Mouse (Mus musculus) liver, embryonic 11.5 days (tissue): ENCODE results near the gene Ppp6r1. TPM values are rescaled to one million over a fixed set of nuclear protein-coding genes. Genes with fewer than 3 reads are reported as not detected.
A peak's percentile ranks its signal among the peaks of the same experiment; 100 is the strongest.

Source experiments
- ATAC-seq: fragments of 200-750 bp; cut with Nextera tagmentation; replicated peaks from 2 replicates; pipeline ENCODE4 v1.8.0; 2017; ENCODE audit warnings: moderate number of reproducible peaks, mild to moderate bottlenecking, moderate TSS enrichment, moderate library complexity; ENCODE audit not compliant: low FRiP score
- DNase-seq: peaks from one replicate; pipeline ENCODE4 v3.0.0-alpha.2; 2017; ENCODE audit warnings: low spot score
- H3K27ac ChIP-seq: fragments of 300-500 bp; sonication (generic); 2 replicates; pipeline ENCODE4 v1.5.1; 2014; ENCODE audit warnings: mild to moderate bottlenecking, low read depth, low read length, control low read depth
- H3K27me3 ChIP-seq: fragments of 300-500 bp; sonication (generic); replicated peaks from 2 replicates; pipeline ENCODE4 v1.6.1; 2014; ENCODE audit warnings: low read length, mixed read lengths; ENCODE audit not compliant: control insufficient read depth, insufficient read depth
- H3K36me3 ChIP-seq: fragments of 300-500 bp; sonication (generic); 2 replicates; pipeline ENCODE4 v1.6.1; 2014; ENCODE audit warnings: mild to moderate bottlenecking, low read length, moderate library complexity, mixed read lengths; ENCODE audit not compliant: control insufficient read depth, insufficient read depth
- H3K4me1 ChIP-seq: fragments of 300-500 bp; sonication (generic); replicated peaks from 2 replicates; pipeline ENCODE4 v1.6.1; 2014; ENCODE audit warnings: low read length, mixed read lengths; ENCODE audit not compliant: control insufficient read depth, insufficient read depth
- H3K4me2 ChIP-seq: fragments of 300-500 bp; sonication (generic); 2 replicates; pipeline ENCODE4 v1.6.1; 2014; ENCODE audit warnings: mild to moderate bottlenecking, control low read depth, moderate library complexity
- H3K4me3 ChIP-seq: fragments of 300-500 bp; sonication (generic); 2 replicates; pipeline ENCODE4 v1.5.1; 2014; ENCODE audit warnings: low read depth, low read length, control low read depth
- H3K9ac ChIP-seq: fragments of 300-500 bp; sonication (generic); 2 replicates; pipeline ENCODE4 v1.6.1; 2014; ENCODE audit warnings: low read depth, low read length, control low read depth
- H3K9me3 ChIP-seq: fragments of 300-500 bp; sonication (generic); 2 replicates; pipeline ENCODE4 v1.6.1; 2016; ENCODE audit warnings: low read length, inconsistent platforms, mixed read lengths; ENCODE audit not compliant: control insufficient read depth
- WGBS: fragments of 180-500 bp; shearing (Covaris S2); extraction: QIAGEN DNeasy Blood & Tissue Kit; methylation state at CpG from one replicate; pipeline ENCODE4 v1.1.7; 2014; 5-methylcytosine and 5-hydroxymethylcytosine counted together
- polyA plus RNA-seq: library from polyadenylated mRNA; unstranded; fragments of >200 nt; fragmentation: Nextera tagmentation; extraction: Ambion mirVana; gene quantifications from 2 replicates; pipeline ENCODE4 v1.2.1, GENCODE M21; 2014

Ppp6r1 gene
- polyA plus RNA-seq, 1 experiment from 2014 or later = 6.6 TPM

GRCm38 (mm10) chr7:4663742-4664141 lies 4.9 kb upstream of the Ppp6r1 start:
- H3K9me3 ChIP-seq = no peaks in the 10 kb centered on the region
- H3K4me2 ChIP-seq = no peak overlapping the region
- WGBS = 87% methylated on average over 2 of the region's 2 CpGs
- H3K36me3 ChIP-seq = peaks cover 36% of the 10 kb centered on the region
- DNase-seq (no peak), ATAC-seq (no peak)
- H3K27me3 ChIP-seq = no peaks in the 10 kb centered on the region
- no peak overlapping the region for H3K27ac ChIP-seq
- H3K9ac ChIP-seq = no peak overlapping the region
- H3K4me3 ChIP-seq = no peak overlapping the region
- H3K4me1 ChIP-seq = no peaks in the 10 kb centered on the region

- no peaks in the 10 kb centered on the region for H3K27me3 ChIP-seq
- DNase-seq = no peak
- no peak overlapping the region for H3K27ac ChIP-seq
- H3K4me1 ChIP-seq = no peaks in the 10 kb centered on the region
- no peaks in the 10 kb centered on the region for H3K9me3 ChIP-seq
- no peak overlapping the region for H3K4me2 ChIP-seq
- no peak overlapping the region for H3K9ac ChIP-seq
- 77% methylated on average over 8 of the region's 8 CpGs for WGBS
- H3K4me3 ChIP-seq = no peak overlapping the region
- ATAC-seq = no peak
- H3K36me3 ChIP-seq = peaks cover 31% of the 10 kb centered on the region
These were observed 4.4 kb upstream of the Ppp6r1 start for GRCm38 (mm10) chr7:4663179-4663578.

- H3K4me2 ChIP-seq = peak overlapping the region; percentile 89
- H3K4me1 ChIP-seq = peaks cover 21% of the 10 kb centered on the region
- ATAC-seq = no peak
- peak overlapping the region; percentile 94 for H3K27ac ChIP-seq
- DNase-seq = no peak
- no peaks in the 10 kb centered on the region for H3K27me3 ChIP-seq
- H3K36me3 ChIP-seq = peaks cover 16% of the 10 kb centered on the region
- WGBS = 73% methylated on average over 3 of the region's 3 CpGs
- peak overlapping the region; percentile 98; the same call in 1 of the 2 replicates for H3K9ac ChIP-seq
- peak overlapping the region; percentile 91 for H3K4me3 ChIP-seq
- H3K9me3 ChIP-seq = no peaks in the 10 kb centered on the region
These were observed 1.2 kb upstream of the Ppp6r1 start for GRCm38 (mm10) chr7:4659911-4660443.

- peak overlapping the region; percentile 91 for H3K4me3 ChIP-seq
- peak overlapping the region; percentile 94 for H3K27ac ChIP-seq
- no peak for DNase-seq
- peaks cover 8% of the 10 kb centered on the region; the same call in 1 of the 2 replicates for H3K36me3 ChIP-seq
- no peaks in the 10 kb centered on the region for H3K9me3 ChIP-seq
- H3K27me3 ChIP-seq = no peaks in the 10 kb centered on the region
- H3K4me1 ChIP-seq = peaks cover 37% of the 10 kb centered on the region
- H3K9ac ChIP-seq = peak overlapping the region; percentile 98
- H3K4me2 ChIP-seq = peak overlapping the region; percentile 89
- WGBS = under 1% methylated on average over 73 of the region's 78 CpGs
- peak; percentile 51 for ATAC-seq
These were observed 501 bp downstream of the Ppp6r1 start for GRCm38 (mm10) chr7:4658128-4658907.

DNA sequence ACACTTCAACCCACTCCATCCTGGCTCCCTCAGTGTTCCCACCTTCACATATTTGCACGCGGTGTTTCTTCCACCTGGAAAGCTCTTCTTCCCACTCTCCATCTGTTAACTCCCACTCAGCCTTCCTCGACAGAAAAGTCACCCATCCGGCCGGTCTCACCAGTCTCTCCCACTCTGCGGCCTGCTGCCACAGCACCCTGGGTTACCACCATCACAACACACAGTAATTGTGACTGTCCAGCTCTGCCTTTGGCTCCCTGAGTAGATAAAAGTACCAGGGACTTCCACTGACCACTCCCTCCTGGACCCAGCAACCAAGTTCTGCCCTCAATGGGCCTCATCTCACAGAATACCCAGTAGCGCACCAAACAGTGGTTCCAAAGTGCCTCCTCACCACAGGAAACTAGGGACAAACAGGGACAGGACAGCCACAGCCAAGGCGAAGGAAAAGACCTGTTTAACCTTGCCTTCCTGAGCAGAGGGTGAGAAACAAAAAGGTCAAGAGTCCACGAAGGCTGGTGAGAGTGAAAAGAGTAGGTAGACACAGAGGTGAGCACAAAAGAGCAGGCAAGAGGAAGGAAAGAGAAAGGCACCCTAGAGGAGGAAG lies 1.2 kb downstream of the Ppp6r1 start:
- ATAC-seq = no peak
- 38% methylated on average over 9 of the region's 9 CpGs for WGBS
- Histone ChIP-seq H3K4me2 (peak overlapping the region; percentile 89), H3K9me3 (no peaks in the 10 kb centered on the region), H3K4me3 (peak overlapping the region; percentile 91), H3K27ac (peak overlapping the region; percentile 94), H3K4me1 (peaks cover 40% of the 10 kb centered on the region), H3K9ac (peak overlapping the region; percentile 98), H3K36me3 (0 out of 2 replicates have a peak, but pooled peaks cover 6% of the 10 kb centered on the region), H3K27me3 (no peaks in the 10 kb centered on the region)
- DNase-seq = no peak

GRCm38 (mm10) chr7:4656818-4657217 lies 2.0 kb downstream of the Ppp6r1 start:
- H3K27ac ChIP-seq = no peak overlapping the region
- peaks cover 45% of the 10 kb centered on the region for H3K4me1 ChIP-seq
- DNase-seq (no peak), ATAC-seq (no peak)
- 0 out of 2 replicates have a peak, but pooled peaks cover 4% of the 10 kb centered on the region for H3K36me3 ChIP-seq
- peak overlapping the region; percentile 98; the same call in 1 of the 2 replicates for H3K9ac ChIP-seq
- WGBS = 53% methylated on average over 1 of the region's 1 CpGs
- H3K4me3 ChIP-seq = peak overlapping the region; percentile 91
- no peaks in the 10 kb centered on the region for H3K9me3 ChIP-seq
- H3K27me3 ChIP-seq = no peaks in the 10 kb centered on the region
- peak overlapping the region; percentile 89 for H3K4me2 ChIP-seq

DNA sequence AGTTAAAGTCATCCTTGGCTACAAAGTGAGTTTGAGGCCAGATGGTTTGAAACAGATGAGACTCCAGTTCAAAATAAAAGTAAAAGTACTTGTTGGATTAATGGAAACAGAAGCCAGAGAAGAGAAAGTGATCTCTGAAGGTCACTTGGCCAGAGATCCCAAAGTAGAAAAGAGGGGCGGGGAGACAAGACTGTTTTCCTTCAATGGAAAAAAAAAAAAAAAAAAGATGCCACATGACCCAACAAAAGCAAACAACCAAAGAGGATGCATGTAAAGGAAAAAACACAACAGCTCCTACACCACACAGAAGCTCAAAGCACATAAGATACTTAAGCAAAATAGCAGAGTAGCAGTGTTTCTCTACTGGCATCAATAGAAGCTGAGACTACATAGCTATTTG lies 2.9 kb downstream of the Ppp6r1 start:
- H3K27ac ChIP-seq = no peak overlapping the region
- H3K27me3 ChIP-seq = no peaks in the 10 kb centered on the region
- peak overlapping the region; percentile 89 for H3K4me2 ChIP-seq
- ATAC-seq = no peak
- H3K4me3 ChIP-seq = no peak overlapping the region
- H3K9me3 ChIP-seq = no peaks in the 10 kb centered on the region
- DNase-seq = no peak
- peaks cover 11% of the 10 kb centered on the region for H3K36me3 ChIP-seq
- WGBS = 83% methylated on average over 1 of the region's 1 CpGs
- H3K9ac ChIP-seq = no peak overlapping the region
- peaks cover 45% of the 10 kb centered on the region for H3K4me1 ChIP-seq

- no peaks in the 10 kb centered on the region for H3K9me3 ChIP-seq
- H3K4me2 ChIP-seq = no peak overlapping the region
- 78% methylated on average over 4 of the region's 4 CpGs for WGBS
- H3K9ac ChIP-seq = no peak overlapping the region
- H3K36me3 ChIP-seq = peaks cover 11% of the 10 kb centered on the region
- peaks cover 45% of the 10 kb centered on the region for H3K4me1 ChIP-seq
- no peak overlapping the region for H3K27ac ChIP-seq
- ATAC-seq = no peak
- DNase-seq = no peak
- no peak overlapping the region for H3K4me3 ChIP-seq
- no peaks in the 10 kb centered on the region for H3K27me3 ChIP-seq
These were observed 3.4 kb downstream of the Ppp6r1 start for GRCm38 (mm10) chr7:4655393-4655792.
